ENCODE assay signal across 27 mouse cellular contexts in the genomic region with DNA sequence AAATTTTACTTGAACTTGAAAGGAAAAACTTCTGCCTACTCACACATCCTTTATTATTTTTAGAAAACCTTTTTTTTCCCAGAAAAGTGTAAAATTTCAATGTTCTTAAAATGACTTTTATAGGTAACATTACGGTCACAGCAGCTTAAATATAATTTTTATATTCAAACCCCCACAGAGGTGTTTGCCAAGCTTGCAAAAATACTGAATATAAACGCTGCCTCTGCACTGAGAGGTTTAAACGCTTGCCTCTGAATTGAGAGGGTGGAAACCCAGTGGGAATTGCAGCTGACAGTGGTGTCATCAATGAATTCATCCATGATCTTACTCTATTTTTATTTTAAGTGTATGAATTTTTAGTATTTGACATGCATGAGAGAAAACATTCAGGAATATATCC.
"Had no signal": no experiment of that assay in that cellular context is flagged by ENCODE, and none has a peak within 500 bp of the region (broad histone marks: within the 10 kb centered on the region; RNA-seq: fewer than 3 reads in every experiment).

No protein-coding gene starts in this region.

- H3K27ac ChIP-seq: heart, adult 2 months; heart, embryonic 13.5 days; heart, embryonic 15.5 days; hindbrain, embryonic 13.5 days; hindbrain, embryonic 15.5 days; hindbrain, postnatal 0 days; kidney, embryonic 15.5 days; kidney, postnatal 0 days; limb, embryonic 13.5 days; limb, embryonic 15.5 days; liver, embryonic 12.5 days; liver, embryonic 14.5 days had no signal

- H3K4me2 ChIP-seq: heart, embryonic 11.5 days; heart, embryonic 13.5 days; heart, embryonic 15.5 days; hindbrain, embryonic 13.5 days; hindbrain, embryonic 15.5 days; kidney, embryonic 15.5 days; limb, embryonic 13.5 days; limb, embryonic 15.5 days; liver, embryonic 12.5 days had no signal

- H3K9me3 ChIP-seq: heart, embryonic 13.5 days; heart, embryonic 15.5 days; hindbrain, embryonic 13.5 days; hindbrain, embryonic 15.5 days; kidney, embryonic 15.5 days; limb, embryonic 13.5 days; limb, embryonic 15.5 days; liver, embryonic 12.5 days had no signal

- H3K4me1 ChIP-seq: heart, embryonic 13.5 days; heart, embryonic 15.5 days; hindbrain, embryonic 13.5 days; hindbrain, embryonic 15.5 days; kidney, embryonic 15.5 days; limb, embryonic 13.5 days; limb, embryonic 15.5 days; liver, embryonic 12.5 days had no signal

- H3K9ac ChIP-seq: heart, embryonic 13.5 days; heart, embryonic 15.5 days; hindbrain, embryonic 13.5 days; hindbrain, embryonic 15.5 days; kidney, embryonic 15.5 days; limb, embryonic 13.5 days; limb, embryonic 15.5 days; liver, embryonic 12.5 days; liver, embryonic 14.5 days had no signal

- DNase-seq: gastrocnemius, postnatal 14 days; gastrocnemius, postnatal 36 days; heart, adult 11 months; heart, adult 2 months; heart, postnatal 14 days; heart, postnatal 36 days; kidney, adult 11 months; kidney, adult 2 months; kidney, adult 9 months; kidney, postnatal 14 days; kidney, postnatal 36 days; layer of hippocampus, adult 9-11 months; layer of hippocampus, postnatal 36 days; left cerebral cortex, postnatal 4 days had no signal

- ATAC-seq: hindbrain, postnatal 0 days; intestine, embryonic 16.5 days; liver, embryonic 12.5 days had no signal

- H3K4me3 ChIP-seq: heart, adult 2 months; heart, embryonic 13.5 days; heart, embryonic 15.5 days; hindbrain, embryonic 13.5 days; hindbrain, embryonic 15.5 days; kidney, embryonic 15.5 days; limb, embryonic 13.5 days; limb, embryonic 15.5 days; liver, embryonic 12.5 days had no signal

- H3K27me3 ChIP-seq: heart, embryonic 13.5 days; heart, embryonic 15.5 days; hindbrain, embryonic 13.5 days; hindbrain, embryonic 15.5 days; kidney, embryonic 15.5 days; limb, embryonic 13.5 days; limb, embryonic 15.5 days; liver, embryonic 12.5 days had no signal

- H3K36me3 ChIP-seq: heart, embryonic 13.5 days; heart, embryonic 15.5 days; hindbrain, embryonic 13.5 days; hindbrain, embryonic 15.5 days; kidney, embryonic 15.5 days; limb, embryonic 13.5 days; limb, embryonic 15.5 days; liver, embryonic 12.5 days had no signal
